In genomic region chr10:68344211-68344610, GRCm38 (mm10) we compare ENCODE assay signal across 16 mouse cellular contexts.
"Had no signal": no experiment of that assay in that cellular context is flagged by ENCODE, and none has a peak within 500 bp of the region (broad histone marks: within the 10 kb centered on the region; RNA-seq: fewer than 3 reads in every experiment).

No protein-coding gene starts in this region.

- H3K4me3 ChIP-seq: neural tube, embryonic 13.5 days; neural tube, embryonic 15.5 days; stomach, embryonic 15.5 days had no signal

- H3K36me3 ChIP-seq: neural tube, embryonic 13.5 days; neural tube, embryonic 15.5 days; stomach, embryonic 15.5 days had no signal

- H3K9me3 ChIP-seq: stomach, embryonic 15.5 days had no signal

- H3K4me2 ChIP-seq: neural tube, embryonic 13.5 days; neural tube, embryonic 15.5 days; stomach, embryonic 15.5 days had no signal

- DNase-seq: retina, postnatal 1 day; right cerebral cortex, adult 18-20 months; right cerebral cortex, postnatal 14 days; right cerebral cortex, postnatal 25 days; right cerebral cortex, postnatal 4 days; spleen, adult 18-20 months; thymus, adult 18-20 months; thymus, adult 2 months; thymus, postnatal 14 days; thymus, postnatal 25 days; thymus, postnatal 36 days; thymus, postnatal 4 days had no signal

- H3K27ac ChIP-seq: neural tube, embryonic 13.5 days; neural tube, embryonic 15.5 days; stomach, embryonic 15.5 days; stomach, postnatal 0 days had no signal

- H3K4me1 ChIP-seq: stomach, embryonic 15.5 days had no signal

- H3K27me3 ChIP-seq: neural tube, embryonic 13.5 days; neural tube, embryonic 15.5 days; stomach, embryonic 15.5 days had no signal

- H3K9ac ChIP-seq: neural tube, embryonic 13.5 days; neural tube, embryonic 15.5 days; stomach, embryonic 15.5 days had no signal
